Mouse (Mus musculus) ES-Bruce4 (cell line): ENCODE data around the gene Trib3. TPM values are rescaled to one million over a fixed set of nuclear protein-coding genes. Genes with fewer than 3 reads are reported as not detected.

ENCODE experiments used
- H3K27ac ChIP-seq: 2 replicates; pipeline ENCODE4 v1.5.1; 2012; ENCODE audit warnings: low read length, inconsistent platforms; ENCODE audit not compliant: insufficient read depth
- H3K27me3 ChIP-seq: 2 replicates; pipeline ENCODE4 v1.6.1; 2012; ENCODE audit warnings: mild to moderate bottlenecking, low read length, inconsistent platforms; ENCODE audit not compliant: control insufficient read depth, poor library complexity, insufficient read depth, severe bottlenecking
- H3K36me3 ChIP-seq: 2 replicates; pipeline ENCODE4 v1.6.1; 2012; ENCODE audit warnings: inconsistent platforms, mild to moderate bottlenecking, low read length, moderate library complexity; ENCODE audit not compliant: control insufficient read depth, poor library complexity, insufficient read depth, severe bottlenecking
- H3K4me1 ChIP-seq: one replicate; pipeline ENCODE4 v1.8.1; 2011; ENCODE audit warnings: low read length; ENCODE audit not compliant: control insufficient read depth, insufficient read depth
- H3K4me3 ChIP-seq: 2 replicates; pipeline ENCODE4 v1.5.1; 2011; ENCODE audit warnings: low read depth, mild to moderate bottlenecking, low read length
- H3K9ac ChIP-seq: 2 replicates; pipeline ENCODE4 v1.6.1; 2012; ENCODE audit warnings: low read depth, mild to moderate bottlenecking, inconsistent platforms; ENCODE audit not compliant: poor library complexity, severe bottlenecking
- H3K9me3 ChIP-seq: replicated peaks from 2 replicates; pipeline ENCODE4 v1.6.1; 2012; ENCODE audit warnings: mild to moderate bottlenecking, low read length, inconsistent platforms; ENCODE audit not compliant: control insufficient read depth, poor library complexity, insufficient read depth, severe bottlenecking
- CTCF ChIP-seq: IDR thresholded peaks from one replicate; pipeline ENCODE4 v1.8.1; 2011; ENCODE audit warnings: low read depth, low read length
- EP300 ChIP-seq: IDR thresholded peaks from 2 replicates; pipeline ENCODE4 v1.6.1; 2011; ENCODE audit warnings: low read depth, low read length; ENCODE audit not compliant: insufficient read depth
- POLR2A ChIP-seq: IDR thresholded peaks from one replicate; pipeline ENCODE4 v1.8.1; 2011; ENCODE audit warnings: low read length; ENCODE audit not compliant: insufficient read depth
- polyA plus RNA-seq: library from polyadenylated mRNA; stranded (reverse); fragments of >200 nt; gene quantifications from 2 replicates; pipeline ENCODE4 v1.2.4, GENCODE M21; 2011; ENCODE audit warnings: low read depth; ENCODE audit not compliant: missing spikeins, insufficient read depth, insufficient read length

Gene Trib3
- 11.4 and 12.3 TPM in 2 replicates for polyA plus RNA-seq

DNA sequence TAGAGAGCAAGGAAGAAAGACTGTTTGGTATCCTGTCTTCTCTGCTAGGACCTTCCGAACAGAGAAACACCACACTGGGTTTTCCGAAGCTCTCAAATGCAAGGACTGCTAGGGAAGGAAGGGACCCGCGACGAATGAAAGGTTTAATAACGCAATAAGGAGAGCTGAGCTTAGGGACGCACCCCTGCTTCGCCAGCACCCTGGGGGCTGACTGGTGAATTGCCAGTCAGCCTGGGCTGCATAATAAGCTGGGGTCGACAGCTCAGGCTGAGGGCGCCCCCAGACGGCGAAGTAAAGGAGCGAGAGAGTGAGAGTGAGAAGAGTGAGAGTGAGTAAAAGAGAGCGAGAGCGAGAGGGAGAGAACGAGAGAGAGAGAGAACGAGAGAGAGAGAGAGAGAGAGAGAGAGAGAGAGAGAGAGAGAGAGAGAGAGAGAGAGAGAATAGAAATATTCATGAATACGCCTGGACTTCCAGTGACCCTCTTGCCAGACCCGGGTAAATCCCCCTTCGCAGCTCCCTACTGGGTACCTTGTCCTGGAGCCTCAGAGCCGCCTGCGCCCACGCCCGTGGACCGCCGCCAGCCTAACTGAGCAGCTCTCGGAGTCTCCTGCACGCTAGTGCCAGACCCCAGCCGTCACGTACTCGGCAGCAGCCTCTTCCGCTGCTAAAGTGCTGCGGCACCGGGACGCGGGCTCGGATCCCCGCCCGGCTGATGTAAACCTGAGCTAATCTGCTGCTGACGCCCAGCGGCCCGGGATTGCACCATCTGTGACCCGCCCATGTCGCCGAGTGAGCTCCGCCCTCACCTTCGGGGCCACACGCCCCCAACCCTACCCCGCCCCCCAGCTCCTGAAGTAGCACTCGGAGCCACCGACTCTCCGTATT is at the start of gene Trib3:
Gene Trib3, minus strand, starts transcription at position 704 of the 885 bp plus-strand sequence.
- Histone ChIP-seq H3K4me1 (no peaks in the 10 kb centered on the region), H3K9me3 (no peaks in the 10 kb centered on the region), H3K27me3 (no peaks in the 10 kb centered on the region), H3K27ac (peak within 1 kb of the TSS; percentile 93), H3K9ac (peak within 1 kb of the TSS; percentile 79), H3K36me3 (no peaks in the 10 kb centered on the region; the same call in 1 of the 2 replicates), H3K4me3 (peak within 1 kb of the TSS; percentile 74)
- TF ChIP-seq EP300 (peak; percentile 85), CTCF (peak; percentile 72), POLR2A (peak; percentile 60)

DNA sequence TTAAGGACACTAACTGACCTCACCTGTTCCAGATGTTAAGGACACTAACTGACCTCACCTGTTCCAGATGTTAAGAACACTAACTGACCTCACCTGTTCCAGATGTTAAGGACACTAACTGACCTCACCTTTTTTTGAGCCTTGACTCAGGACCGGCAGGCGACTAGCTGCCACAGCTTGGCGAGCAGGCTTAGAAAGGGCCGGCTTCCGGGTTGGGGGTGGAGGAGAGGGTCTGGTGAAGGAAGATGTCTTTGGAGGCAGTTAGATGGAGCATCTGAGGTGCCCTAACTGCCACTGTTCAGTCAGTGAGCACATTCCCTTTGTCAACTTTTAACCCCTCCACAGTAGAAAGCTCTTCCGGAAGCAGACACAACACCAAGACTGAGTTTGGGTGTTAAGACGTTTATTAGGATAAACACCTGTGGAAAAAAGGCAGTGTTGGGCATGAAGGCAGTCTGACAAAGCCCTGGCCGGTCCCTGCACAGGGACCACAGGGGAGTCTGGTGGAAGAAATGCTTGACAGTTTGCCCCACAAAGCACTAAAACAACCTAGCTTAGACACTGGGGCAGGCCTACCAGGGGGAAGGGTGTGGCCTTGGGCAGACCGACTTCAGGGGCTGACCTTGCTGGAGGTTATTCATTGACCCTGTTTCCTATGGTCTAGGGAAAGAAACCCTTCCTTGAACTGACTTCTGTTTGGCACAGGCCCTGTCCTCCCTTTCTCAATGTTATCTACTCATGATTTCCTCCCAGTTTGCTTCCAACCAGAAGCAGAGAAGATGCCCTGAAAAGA is 49.6 kb upstream of the Trib3 start:
- no peak for TF ChIP-seq POLR2A
- H3K36me3 ChIP-seq, result no peaks in the 10 kb centered on the region
- H3K9ac ChIP-seq, result no peak overlapping the region
- H3K4me1 ChIP-seq, result peaks cover 9% of the 10 kb centered on the region
- H3K9me3 ChIP-seq, result no peaks in the 10 kb centered on the region
- peak overlapping the region; percentile 47 for H3K27ac ChIP-seq
- H3K4me3 ChIP-seq, result no peak overlapping the region
- no peaks in the 10 kb centered on the region for H3K27me3 ChIP-seq

DNA sequence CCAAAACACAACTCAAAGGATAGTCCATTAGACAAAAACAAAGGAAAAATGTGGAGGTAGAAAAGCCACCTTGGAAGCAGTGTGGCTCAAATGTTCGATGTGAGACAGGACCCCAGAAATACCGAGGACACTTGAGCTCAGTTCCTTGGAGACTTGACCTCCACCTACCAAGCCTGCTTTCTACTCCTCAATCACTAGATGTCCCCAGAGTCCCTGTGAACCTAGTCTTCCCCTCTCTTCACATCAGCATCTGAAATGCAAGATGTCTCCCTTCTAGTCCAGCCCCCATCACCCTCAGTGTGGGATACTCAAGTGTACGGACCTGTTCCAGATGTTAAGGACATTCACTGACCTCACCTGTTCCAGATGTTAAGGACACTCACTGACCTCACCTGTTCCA is 49.0 kb upstream of the Trib3 start:
- Histone ChIP-seq H3K36me3 (no peaks in the 10 kb centered on the region), H3K9me3 (no peaks in the 10 kb centered on the region), H3K4me1 (peaks cover 9% of the 10 kb centered on the region), H3K27ac (no peak overlapping the region), H3K9ac (no peak overlapping the region), H3K27me3 (no peaks in the 10 kb centered on the region), H3K4me3 (no peak overlapping the region)
- no peak for TF ChIP-seq POLR2A
- no peak for TF ChIP-seq EP300
- peak; percentile 38 for TF ChIP-seq CTCF

DNA sequence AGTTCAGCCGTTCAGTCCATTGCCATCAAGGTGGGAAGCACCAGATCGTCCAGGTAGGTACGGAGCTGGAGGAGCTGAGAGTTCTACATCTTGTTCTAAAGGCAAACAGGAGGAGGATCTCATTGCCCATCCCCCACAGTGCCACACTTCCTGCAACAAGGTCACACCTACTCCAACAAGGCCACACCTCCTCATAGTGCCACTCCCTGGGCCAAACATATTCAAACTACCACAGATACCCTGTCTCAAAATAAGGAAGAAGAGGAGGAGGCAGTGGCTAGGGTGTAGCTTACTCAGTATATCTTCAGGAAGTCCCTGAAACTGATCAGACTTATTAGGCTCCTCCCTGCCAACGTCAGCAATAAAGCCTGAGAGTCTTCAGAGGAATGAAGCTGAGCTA is 40.4 kb upstream of the Trib3 start:
- TF ChIP-seq EP300, result no peak
- no peak for TF ChIP-seq POLR2A
- no peak for TF ChIP-seq CTCF
- no peaks in the 10 kb centered on the region for H3K36me3 ChIP-seq
- H3K27me3 ChIP-seq, result no peaks in the 10 kb centered on the region
- no peaks in the 10 kb centered on the region for H3K4me1 ChIP-seq
- H3K9me3 ChIP-seq, result no peaks in the 10 kb centered on the region
- no peak overlapping the region for H3K27ac ChIP-seq
- H3K4me3 ChIP-seq, result no peak overlapping the region
- H3K9ac ChIP-seq, result no peak overlapping the region

DNA sequence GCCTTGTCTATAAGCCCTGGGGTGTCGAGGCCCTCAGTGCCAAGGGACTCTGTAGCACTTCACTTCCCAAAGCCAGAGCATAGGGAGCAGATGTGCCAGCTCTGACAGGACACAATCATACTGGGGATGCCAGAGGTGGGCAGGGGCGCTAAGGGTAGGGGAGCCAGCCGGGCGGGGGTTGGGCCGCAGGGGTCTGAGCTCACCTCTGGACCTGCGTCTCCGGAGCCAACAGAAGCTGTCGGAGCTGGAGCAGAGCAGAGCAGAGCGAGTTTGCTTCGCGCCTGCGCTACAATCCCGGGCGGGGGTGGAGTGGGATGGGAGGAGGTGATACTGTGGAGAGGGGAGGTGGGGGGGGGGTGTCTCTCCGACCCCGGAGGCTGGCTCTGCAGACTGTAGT is 32.5 kb upstream of the Trib3 start, which contains the start of gene Nrsn2:
Gene Nrsn2, minus strand, starts transcription at position 294 of the 397 bp plus-strand sequence.
- H3K9ac ChIP-seq, result no peak within 1 kb of the TSS

More for the DNA sequence above, 32.5 kb upstream of the Trib3 start, which contains the start of gene Nrsn2:
- Histone ChIP-seq H3K36me3 (no peaks in the 10 kb centered on the region), H3K4me1 (peaks cover 3% of the 10 kb centered on the region), H3K9me3 (no peaks in the 10 kb centered on the region), H3K4me3 (peak within 1 kb of the TSS; percentile 12; the same call in 1 of the 2 replicates), H3K27me3 (no peaks in the 10 kb centered on the region), H3K27ac (no peak within 1 kb of the TSS)
- TF ChIP-seq POLR2A (no peak), EP300 (no peak), CTCF (no peak)
